Mouse (Mus musculus) erythroblast, embryonic 14.5 days (primary cell): ENCODE results near the gene 1700003E16Rik.

Experiments used
- GATA1 ChIP-seq: IDR thresholded peaks from 2 replicates; pipeline ENCODE4 v1.6.1; 2012; ENCODE audit warnings: low read length, inconsistent platforms, mixed read lengths
- TAL1 ChIP-seq: IDR thresholded peaks from 3 replicates; pipeline ENCODE4 v1.6.1; 2012; ENCODE audit warnings: low read length, inconsistent platforms, mixed read lengths

- TF ChIP-seq TAL1 (no peak), GATA1 (no peak)
Observed at GRCm38 (mm10) chr6:83142886-83143285, 13.3 kb upstream of the 1700003E16Rik start.
